Mouse (Mus musculus): Measurements from ENCODE around the gene Zfr. TPM values are rescaled to one million over a fixed set of nuclear protein-coding genes. Genes with fewer than 3 reads are reported as not detected.

Gene Zfr
- polyA plus RNA-seq, 1 experiment from 2014 or later = 136 TPM

GRCm38 (mm10) chr15:12221131-12221530 lies 103.5 kb downstream of the Zfr start:
- no peak for DNase-seq (ENCODE audit: low spot score)
- no peak overlapping the region for H3K27ac ChIP-seq (ENCODE audit: low read depth, low read length)
- 93% methylated on average over 13 of the region's 13 CpGs for WGBS
- peaks cover 9% of the 10 kb centered on the region for H3K4me1 ChIP-seq (replicated peaks; ENCODE audit: control insufficient read depth, insufficient read depth, low read length)
- no peak overlapping the region for H3K4me2 ChIP-seq (ENCODE audit: low read depth, low read length, severe bottlenecking)
- H3K4me3 ChIP-seq (ENCODE audit: low read depth, low read length) = no peak overlapping the region
- no peak overlapping the region for H3K9ac ChIP-seq (ENCODE audit: low read length)
- no peak for ATAC-seq (replicated peaks; ENCODE audit: low FRiP score)
- H3K9me3 ChIP-seq (ENCODE audit: control insufficient read depth, low read length) = no peaks in the 10 kb centered on the region
- no peaks in the 10 kb centered on the region for H3K27me3 ChIP-seq (ENCODE audit: control insufficient read depth, insufficient read depth, low read length)
- no peaks in the 10 kb centered on the region for H3K36me3 ChIP-seq (ENCODE audit: control insufficient read depth, insufficient read depth, low read length)

- Histone ChIP-seq H3K4me2 (ENCODE audit: low read depth, low read length, severe bottlenecking) (0 out of 2 replicates have a peak overlapping the region, but pooled peaks have one; percentile 0), H3K4me1 (replicated peaks; ENCODE audit: control insufficient read depth, insufficient read depth, low read length) (peaks cover 9% of the 10 kb centered on the region)
- no peak for DNase-seq (ENCODE audit: low spot score)
Measured at GRCm38 (mm10) chr15:12222564-12223302, 105.1 kb downstream of the Zfr start.

GRCm38 (mm10) chr15:12223393-12223792 lies 105.8 kb downstream of the Zfr start:
- Histone ChIP-seq H3K36me3 (ENCODE audit: control insufficient read depth, insufficient read depth, low read length) (no peaks in the 10 kb centered on the region), H3K27ac (ENCODE audit: low read depth, low read length) (no peak overlapping the region), H3K9me3 (ENCODE audit: control insufficient read depth, low read length) (no peaks in the 10 kb centered on the region), H3K9ac (ENCODE audit: low read length) (no peak overlapping the region), H3K4me1 (replicated peaks; ENCODE audit: control insufficient read depth, insufficient read depth, low read length) (peaks cover 9% of the 10 kb centered on the region), H3K4me2 (ENCODE audit: low read depth, low read length, severe bottlenecking) (no peak overlapping the region), H3K27me3 (ENCODE audit: control insufficient read depth, insufficient read depth, low read length) (no peaks in the 10 kb centered on the region), H3K4me3 (ENCODE audit: low read depth, low read length) (no peak overlapping the region)
- ATAC-seq (replicated peaks; ENCODE audit: low FRiP score) (no peak; the same call in 1 of the 2 replicates), DNase-seq (ENCODE audit: low spot score) (no peak)
- 69% methylated on average over 6 of the region's 6 CpGs for WGBS

More at GRCm38 (mm10) chr15:12222564-12223302, 105.1 kb downstream of the Zfr start:
- Histone ChIP-seq H3K27ac (ENCODE audit: low read depth, low read length) (no peak overlapping the region), H3K9me3 (ENCODE audit: control insufficient read depth, low read length) (no peaks in the 10 kb centered on the region), H3K9ac (ENCODE audit: low read length) (no peak overlapping the region), H3K36me3 (ENCODE audit: control insufficient read depth, insufficient read depth, low read length) (no peaks in the 10 kb centered on the region), H3K27me3 (ENCODE audit: control insufficient read depth, insufficient read depth, low read length) (no peaks in the 10 kb centered on the region), H3K4me3 (ENCODE audit: low read depth, low read length) (no peak overlapping the region)
- whole genome bisulfite sequencing = 17% methylated on average over 8 of the region's 8 CpGs
- peak; percentile 46; the same call in 1 of the 2 replicates for ATAC-seq (replicated peaks; ENCODE audit: low FRiP score)

GRCm38 (mm10) chr15:12224239-12224638 lies 106.6 kb downstream of the Zfr start:
- Histone ChIP-seq H3K4me2 (ENCODE audit: low read depth, low read length, severe bottlenecking) (no peak overlapping the region), H3K27ac (ENCODE audit: low read depth, low read length) (no peak overlapping the region), H3K9me3 (ENCODE audit: control insufficient read depth, low read length) (no peaks in the 10 kb centered on the region), H3K4me1 (replicated peaks; ENCODE audit: control insufficient read depth, insufficient read depth, low read length) (peaks cover 9% of the 10 kb centered on the region), H3K36me3 (ENCODE audit: control insufficient read depth, insufficient read depth, low read length) (no peaks in the 10 kb centered on the region), H3K27me3 (ENCODE audit: control insufficient read depth, insufficient read depth, low read length) (no peaks in the 10 kb centered on the region), H3K9ac (ENCODE audit: low read length) (no peak overlapping the region), H3K4me3 (ENCODE audit: low read depth, low read length) (no peak overlapping the region)
- WGBS = 95% methylated on average over 2 of the region's 2 CpGs
- no peak for ATAC-seq (replicated peaks; ENCODE audit: low FRiP score)
- no peak for DNase-seq (ENCODE audit: low spot score)

GRCm38 (mm10) chr15:12225062-12225461 lies 107.4 kb downstream of the Zfr start:
- H3K27me3 ChIP-seq (ENCODE audit: control insufficient read depth, insufficient read depth, low read length) = no peaks in the 10 kb centered on the region
- H3K9me3 ChIP-seq (ENCODE audit: control insufficient read depth, low read length) = no peaks in the 10 kb centered on the region
- no peak overlapping the region for H3K27ac ChIP-seq (ENCODE audit: low read depth, low read length)
- H3K4me1 ChIP-seq (replicated peaks; ENCODE audit: control insufficient read depth, insufficient read depth, low read length) = peaks cover 9% of the 10 kb centered on the region
- ATAC-seq (replicated peaks; ENCODE audit: low FRiP score) (no peak), DNase-seq (ENCODE audit: low spot score) (no peak)
- H3K4me2 ChIP-seq (ENCODE audit: low read depth, low read length, severe bottlenecking) = no peak overlapping the region
- no peak overlapping the region for H3K4me3 ChIP-seq (ENCODE audit: low read depth, low read length)
- 77% methylated on average over 4 of the region's 4 CpGs for WGBS
- H3K9ac ChIP-seq (ENCODE audit: low read length) = no peak overlapping the region
- no peaks in the 10 kb centered on the region for H3K36me3 ChIP-seq (ENCODE audit: control insufficient read depth, insufficient read depth, low read length)

- H3K4me2 ChIP-seq (ENCODE audit: low read depth, low read length, severe bottlenecking) = no peak overlapping the region
- ATAC-seq (replicated peaks; ENCODE audit: low FRiP score) (no peak), DNase-seq (ENCODE audit: low spot score) (no peak)
- no peak overlapping the region for H3K27ac ChIP-seq (ENCODE audit: low read depth, low read length)
- H3K27me3 ChIP-seq (ENCODE audit: control insufficient read depth, insufficient read depth, low read length) = no peaks in the 10 kb centered on the region
- H3K4me3 ChIP-seq (ENCODE audit: low read depth, low read length) = no peak overlapping the region
- H3K4me1 ChIP-seq (replicated peaks; ENCODE audit: control insufficient read depth, insufficient read depth, low read length) = peaks cover 9% of the 10 kb centered on the region
- H3K9me3 ChIP-seq (ENCODE audit: control insufficient read depth, low read length) = no peaks in the 10 kb centered on the region
- H3K9ac ChIP-seq (ENCODE audit: low read length) = no peak overlapping the region
- 96% methylated on average over 15 of the region's 15 CpGs for WGBS
- H3K36me3 ChIP-seq (ENCODE audit: control insufficient read depth, insufficient read depth, low read length) = no peaks in the 10 kb centered on the region
Measured at GRCm38 (mm10) chr15:12226908-12227307, 109.3 kb downstream of the Zfr start.

GRCm38 (mm10) chr15:12227355-12227754 lies 109.7 kb downstream of the Zfr start:
- no peaks in the 10 kb centered on the region for H3K9me3 ChIP-seq (ENCODE audit: control insufficient read depth, low read length)
- H3K27me3 ChIP-seq (ENCODE audit: control insufficient read depth, insufficient read depth, low read length) = no peaks in the 10 kb centered on the region
- peaks cover 7% of the 10 kb centered on the region for H3K4me1 ChIP-seq (replicated peaks; ENCODE audit: control insufficient read depth, insufficient read depth, low read length)
- WGBS = 90% methylated on average over 4 of the region's 4 CpGs
- DNase-seq (ENCODE audit: low spot score) (no peak), ATAC-seq (replicated peaks; ENCODE audit: low FRiP score) (no peak)
- no peak overlapping the region for H3K27ac ChIP-seq (ENCODE audit: low read depth, low read length)
- no peak overlapping the region for H3K4me3 ChIP-seq (ENCODE audit: low read depth, low read length)
- no peak overlapping the region for H3K9ac ChIP-seq (ENCODE audit: low read length)
- no peaks in the 10 kb centered on the region for H3K36me3 ChIP-seq (ENCODE audit: control insufficient read depth, insufficient read depth, low read length)
- H3K4me2 ChIP-seq (ENCODE audit: low read depth, low read length, severe bottlenecking) = no peak overlapping the region

GRCm38 (mm10) chr15:12229603-12230242 lies 112.1 kb downstream of the Zfr start:
- H3K36me3 ChIP-seq (ENCODE audit: control insufficient read depth, insufficient read depth, low read length) = no peaks in the 10 kb centered on the region
- DNase-seq (ENCODE audit: low spot score) (no peak), ATAC-seq (replicated peaks; ENCODE audit: low FRiP score) (no peak)
- H3K27ac ChIP-seq (ENCODE audit: low read depth, low read length) = no peak overlapping the region
- no peak overlapping the region for H3K9ac ChIP-seq (ENCODE audit: low read length)
- no peaks in the 10 kb centered on the region for H3K9me3 ChIP-seq (ENCODE audit: control insufficient read depth, low read length)
- H3K4me1 ChIP-seq (replicated peaks; ENCODE audit: control insufficient read depth, insufficient read depth, low read length) = no peaks in the 10 kb centered on the region
- H3K4me2 ChIP-seq (ENCODE audit: low read depth, low read length, severe bottlenecking) = no peak overlapping the region
- 66% methylated on average over 10 of the region's 10 CpGs for WGBS
- H3K27me3 ChIP-seq (ENCODE audit: control insufficient read depth, insufficient read depth, low read length) = no peaks in the 10 kb centered on the region
- H3K4me3 ChIP-seq (ENCODE audit: low read depth, low read length) = no peak overlapping the region

Measured in forebrain, embryonic 11.5 days (tissue).